Mouse (Mus musculus): ENCODE data around the gene Igsf10.

GRCm38 (mm10) chr3:59293437-59294199, 50.6 kb downstream of the Igsf10 start:
- TF ChIP-seq CTCF (IDR thresholded peaks at IDR 0.05; ENCODE audit: control insufficient read depth, insufficient read depth, low read length) (no peak), POLR2A (IDR thresholded peaks at IDR 0.05; ENCODE audit: borderline replicate concordance, control insufficient read depth, low read depth, low read length) (no peak)

Data from bone marrow, adult 2 months (tissue).